ENCODE assay signal across 7 mouse cellular contexts in the genomic region with DNA sequence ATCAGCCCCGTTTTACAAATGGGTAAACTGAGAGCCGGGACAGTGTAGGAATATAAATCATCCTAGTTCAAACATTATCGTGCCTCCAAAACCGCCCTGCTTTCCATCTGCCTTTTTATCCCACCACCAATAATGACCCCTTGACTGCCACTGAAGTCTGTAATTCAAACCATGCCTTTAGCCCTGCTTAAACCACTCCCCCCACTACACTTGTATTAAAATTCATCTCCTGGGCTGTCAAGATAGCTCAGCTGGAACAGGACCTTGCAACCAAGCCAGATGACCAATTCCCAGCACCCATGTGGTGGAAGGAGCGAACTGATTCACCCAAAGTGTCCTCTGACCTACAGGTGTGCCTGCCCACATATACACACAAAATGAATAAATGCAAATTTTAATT. TPM values are rescaled to one million over a fixed set of nuclear protein-coding genes. Genes with fewer than 3 reads are reported as not detected.
A peak's percentile ranks its signal among the peaks of the same experiment; 100 is the strongest.
DNase-seq lines count a peak whose midpoint lies in the region; ATAC-seq and TF ChIP-seq lines count a peak whose summit lies in the region.

No protein-coding gene starts in this region.

- no peak for TF ChIP-seq POLR2A in limb, embryonic 14.5 days (IDR thresholded peaks at IDR 0.05; ENCODE audit: borderline replicate concordance, extremely low read depth, insufficient read depth, insufficient read length)
- TF ChIP-seq POLR2A in thymus, adult 2 months (IDR thresholded peaks at IDR 0.05; ENCODE audit: control insufficient read depth, extremely low read depth, insufficient read depth, low read length, poor library complexity) = no peak

- H3K27ac ChIP-seq in lung, embryonic 15.5 days = no peak overlapping the region
- H3K27ac ChIP-seq in forebrain, embryonic 13.5 days = no peak overlapping the region
- no peak overlapping the region for H3K27ac ChIP-seq in limb, embryonic 14.5 days (replicated peaks; ENCODE audit: low read depth, low read length)
- no peak overlapping the region for H3K27ac ChIP-seq in stomach, embryonic 15.5 days
- no peak overlapping the region for H3K27ac ChIP-seq in thymus, adult 2 months (ENCODE audit: control insufficient read depth, insufficient read depth, low read length)

- H3K4me2 ChIP-seq in lung, embryonic 15.5 days = peak overlapping the region; percentile 82
- peak overlapping the region; percentile 98 for H3K4me2 ChIP-seq in forebrain, embryonic 13.5 days
- no peak overlapping the region; the same call in 1 of the 2 replicates for H3K4me2 ChIP-seq in limb, embryonic 14.5 days (replicated peaks; ENCODE audit: low read depth, low read length, severe bottlenecking)
- H3K4me2 ChIP-seq in stomach, embryonic 15.5 days = 0 out of 2 replicates have a peak overlapping the region, but pooled peaks have one; percentile 83

- no peak for TF ChIP-seq CTCF in thymus, adult 2 months (IDR thresholded peaks at IDR 0.05; ENCODE audit: borderline replicate concordance, control insufficient read depth, extremely low read depth, insufficient read depth, low read length, poor library complexity)

- H3K36me3 ChIP-seq in lung, embryonic 15.5 days = no peaks in the 10 kb centered on the region
- 0 out of 2 replicates have a peak, but pooled peaks cover 1% of the 10 kb centered on the region for H3K36me3 ChIP-seq in forebrain, embryonic 13.5 days (ENCODE audit: poor library complexity, severe bottlenecking)
- H3K36me3 ChIP-seq in limb, embryonic 14.5 days (ENCODE audit: control insufficient read depth, insufficient read depth, low read length) = peaks cover 7% of the 10 kb centered on the region; the same call in 1 of the 2 replicates
- H3K36me3 ChIP-seq in stomach, embryonic 15.5 days = no peaks in the 10 kb centered on the region
- 0 out of 2 replicates have a peak, but pooled peaks cover 2% of the 10 kb centered on the region for H3K36me3 ChIP-seq in thymus, adult 2 months (ENCODE audit: control insufficient read depth, insufficient read depth, low read length)

- H3K9ac ChIP-seq in lung, embryonic 15.5 days = no peak overlapping the region
- H3K9ac ChIP-seq in forebrain, embryonic 13.5 days = no peak overlapping the region
- H3K9ac ChIP-seq in limb, embryonic 14.5 days (ENCODE audit: low read depth, low read length, severe bottlenecking) = no peak overlapping the region
- H3K9ac ChIP-seq in stomach, embryonic 15.5 days = no peak overlapping the region

- peaks cover 26% of the 10 kb centered on the region for H3K4me1 ChIP-seq in lung, embryonic 15.5 days
- H3K4me1 ChIP-seq in forebrain, embryonic 13.5 days = peaks cover 12% of the 10 kb centered on the region
- H3K4me1 ChIP-seq in limb, embryonic 14.5 days (ENCODE audit: control insufficient read depth, insufficient read depth, low read length) = peaks cover 15% of the 10 kb centered on the region
- peaks cover 11% of the 10 kb centered on the region for H3K4me1 ChIP-seq in stomach, embryonic 15.5 days
- peaks cover 12% of the 10 kb centered on the region for H3K4me1 ChIP-seq in thymus, adult 2 months (replicated peaks; ENCODE audit: control insufficient read depth, insufficient read depth, low read length)

- H3K4me3 ChIP-seq in lung, embryonic 15.5 days = peak overlapping the region; percentile 100
- H3K4me3 ChIP-seq in forebrain, embryonic 13.5 days = peak overlapping the region; percentile 92
- peak overlapping the region; percentile 95 for H3K4me3 ChIP-seq in limb, embryonic 14.5 days (replicated peaks; ENCODE audit: low read length)
- peak overlapping the region; percentile 91 for H3K4me3 ChIP-seq in stomach, embryonic 15.5 days (replicated peaks)
- no peak overlapping the region for H3K4me3 ChIP-seq in thymus, adult 2 months (ENCODE audit: control insufficient read depth, insufficient read depth, low read length)

- peak; percentile 6; the same call in 1 of the 2 replicates for ATAC-seq in lung, embryonic 15.5 days (ENCODE audit: borderline replicate concordance, extremely low read depth, low FRiP score, low TSS enrichment)
- ATAC-seq in forebrain, embryonic 13.5 days = no peak; the same call in 1 of the 2 replicates
- ATAC-seq in limb, embryonic 14.5 days (ENCODE audit: low FRiP score, low read depth) = peak; percentile 23
- no peak for ATAC-seq in stomach, embryonic 15.5 days (ENCODE audit: insufficient read depth, low FRiP score, low read depth)

- no peak for DNase-seq in lung, postnatal 4 days
- no peak for DNase-seq in limb, embryonic 14.5 days (ENCODE audit: low spot score)
- DNase-seq in thymus, adult 2 months = no peak
- DNase-seq in layer of hippocampus, postnatal 14 days (ENCODE audit: low spot score in 2 of 2) = no peak

- WGBS in lung, embryonic 15.5 days = 20% methylated on average over 5 of the region's 5 CpGs
- WGBS in forebrain, embryonic 13.5 days = 21% methylated on average over 5 of the region's 5 CpGs
- WGBS in limb, embryonic 14.5 days = 19% methylated on average over 5 of the region's 5 CpGs
- 19% methylated on average over 5 of the region's 5 CpGs for WGBS in stomach, embryonic 15.5 days
- 27% methylated on average over 5 of the region's 5 CpGs for WGBS in thymus, adult 2 months

- no peaks in the 10 kb centered on the region for H3K27me3 ChIP-seq in lung, embryonic 15.5 days
- H3K27me3 ChIP-seq in forebrain, embryonic 13.5 days = no peaks in the 10 kb centered on the region
- no peaks in the 10 kb centered on the region for H3K27me3 ChIP-seq in limb, embryonic 14.5 days (ENCODE audit: control insufficient read depth, insufficient read depth, low read length)
- H3K27me3 ChIP-seq in stomach, embryonic 15.5 days (replicated peaks) = no peaks in the 10 kb centered on the region
- H3K27me3 ChIP-seq in thymus, adult 2 months (ENCODE audit: control insufficient read depth, insufficient read depth, low read length) = no peaks in the 10 kb centered on the region

- H3K9me3 ChIP-seq in lung, embryonic 15.5 days = no peaks in the 10 kb centered on the region
- H3K9me3 ChIP-seq in forebrain, embryonic 13.5 days (replicated peaks) = no peaks in the 10 kb centered on the region
- no peaks in the 10 kb centered on the region for H3K9me3 ChIP-seq in limb, embryonic 14.5 days (ENCODE audit: control insufficient read depth, low read length)
- H3K9me3 ChIP-seq in stomach, embryonic 15.5 days = no peaks in the 10 kb centered on the region

RNA-seq across cellular contexts. Expression of a gene that starts 0.4 kb away (rescaled TPM):
- polyA plus RNA-seq in lung, embryonic 15.5 days (2015; fragmentation: Nextera tagmentation; extraction: Ambion mirVana) = 6.1 and 6.7 TPM in 2 replicates
- polyA plus RNA-seq in forebrain, embryonic 13.5 days (2015; fragmentation: Nextera tagmentation; extraction: Ambion mirVana) = 7.7 and 7.8 TPM in 2 replicates
- polyA plus RNA-seq in limb, embryonic 14.5 days (2012; rRNA removed) = 19.0 and 26.3 TPM in 2 replicates
- polyA plus RNA-seq in limb, embryonic 14.5 days (2014; fragmentation: Nextera tagmentation; extraction: Ambion mirVana) = 16.8 and 20.1 TPM in 2 replicates
- 8.8 and 9.6 TPM in 2 replicates for polyA plus RNA-seq in stomach, embryonic 15.5 days (2015; fragmentation: Nextera tagmentation; extraction: Ambion mirVana)
- 22.5 and 23.5 TPM in 2 replicates for polyA plus RNA-seq in thymus, adult 2 months (2012; rRNA removed)
- 10 to 100 TPM; 68.2 to 75.9 TPM for total RNA-seq in layer of hippocampus, postnatal 14 days (2021)

RNA-seq across cellular contexts. Expression of a gene that starts 51.5 kb away (rescaled TPM):
- 4.5 and 5.2 TPM in 2 replicates for polyA plus RNA-seq in lung, embryonic 15.5 days (2015; fragmentation: Nextera tagmentation; extraction: Ambion mirVana)
- 1.6 and 1.8 TPM in 2 replicates for polyA plus RNA-seq in forebrain, embryonic 13.5 days (2015; fragmentation: Nextera tagmentation; extraction: Ambion mirVana)
- polyA plus RNA-seq in limb, embryonic 14.5 days (2012; rRNA removed) = 3.5 and 5.4 TPM in 2 replicates
- polyA plus RNA-seq in limb, embryonic 14.5 days (2014; fragmentation: Nextera tagmentation; extraction: Ambion mirVana) = 3.8 and 3.9 TPM in 2 replicates
- 5.9 and 6.4 TPM in 2 replicates for polyA plus RNA-seq in stomach, embryonic 15.5 days (2015; fragmentation: Nextera tagmentation; extraction: Ambion mirVana)
- polyA plus RNA-seq in thymus, adult 2 months (2012; rRNA removed) = 46.5 and 48.1 TPM in 2 replicates
- 1 to 10 TPM; 2.9 TPM for total RNA-seq in layer of hippocampus, postnatal 14 days (2021)

Comparison
In these comparisons a context has a peak if more than half of its experiments do, and no peak if none do; other contexts are left out.
1. ATAC-seq: peak in lung, embryonic 15.5 days (single experiment) and limb, embryonic 14.5 days (single experiment); none in forebrain, embryonic 13.5 days (single experiment) and stomach, embryonic 15.5 days (single experiment).